Mouse (Mus musculus) T-helper 1 cell (primary cell): Measurements from ENCODE around the gene Scarb2.

Experiments
- in situ Hi-C: fragments of 300-600 bp; cut with MboI, MseI; formaldehyde crosslinking; loops from one replicate; pipeline ENCODE4 v1.15.1; 2025; ENCODE audit warnings: high pct_unique_total_duplicates

The Scarb2 gene

DNA sequence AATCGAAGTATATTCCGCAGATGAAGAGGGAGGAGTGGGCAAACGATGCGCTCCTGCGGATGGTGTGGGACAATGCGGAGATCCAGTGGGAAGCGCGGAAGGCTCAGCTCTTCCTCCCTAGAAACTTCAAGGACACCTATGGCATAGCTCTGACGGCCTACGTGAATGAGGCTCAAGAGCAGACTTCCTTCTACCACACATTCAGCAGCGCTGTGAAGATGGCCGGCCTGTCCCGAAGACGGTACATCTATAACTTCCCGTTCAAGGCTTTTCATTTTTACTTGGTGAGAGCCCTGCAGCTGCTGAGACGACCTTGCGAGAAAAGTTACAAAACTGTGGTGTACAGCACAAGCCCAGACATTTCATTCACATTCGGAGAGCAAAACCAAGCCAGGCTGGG is 114.1 kb downstream of the Scarb2 start:
- in situ Hi-C loops, result no loop called here
